Mouse (Mus musculus) neural tube, embryonic 12.5 days (tissue): ENCODE results near the gene Slc9a7. TPM values are rescaled to one million over a fixed set of nuclear protein-coding genes. Genes with fewer than 3 reads are reported as not detected.

Source experiments
- ATAC-seq: fragments of 200-750 bp; cut with Nextera tagmentation; 2 replicates; pipeline ENCODE4 v1.8.0; 2017; ENCODE audit warnings: low read depth, mild to moderate bottlenecking, moderate TSS enrichment, moderate library complexity; ENCODE audit not compliant: low FRiP score
- H3K27ac ChIP-seq: fragments of 300-500 bp; sonication (generic); 2 replicates; pipeline ENCODE4 v1.5.1; 2016
- H3K27me3 ChIP-seq: fragments of 300-500 bp; sonication (generic); replicated peaks from 2 replicates; pipeline ENCODE4 v1.6.1; 2016; ENCODE audit warnings: mild to moderate bottlenecking
- H3K36me3 ChIP-seq: fragments of 300-500 bp; sonication (generic); 2 replicates; pipeline ENCODE4 v1.6.1; 2016; ENCODE audit warnings: mild to moderate bottlenecking
- H3K4me1 ChIP-seq: fragments of 300-500 bp; sonication (generic); 2 replicates; pipeline ENCODE4 v1.6.1; 2016
- H3K4me2 ChIP-seq: fragments of 300-500 bp; sonication (generic); replicated peaks from 2 replicates; pipeline ENCODE4 v1.6.1; 2016; ENCODE audit warnings: mild to moderate bottlenecking
- H3K4me3 ChIP-seq: fragments of 300-500 bp; sonication (generic); 2 replicates; pipeline ENCODE4 v1.5.1; 2016
- H3K9ac ChIP-seq: fragments of 300-500 bp; sonication (generic); 2 replicates; pipeline ENCODE4 v1.6.1; 2016; ENCODE audit warnings: mild to moderate bottlenecking
- H3K9me3 ChIP-seq: fragments of 300-500 bp; sonication (generic); 2 replicates; pipeline ENCODE4 v1.6.1; 2016; ENCODE audit warnings: mild to moderate bottlenecking
- WGBS: fragments of 180-500 bp; shearing (Covaris S2); methylation state at CpG from one replicate; pipeline ENCODE4 v1.1.7; 2016; 5-methylcytosine and 5-hydroxymethylcytosine counted together
- polyA plus RNA-seq: library from polyadenylated mRNA; unstranded; fragments of >200 nt; fragmentation: Nextera tagmentation; extraction: Ambion mirVana; gene quantifications from 2 replicates; pipeline ENCODE4 v1.2.1, GENCODE M21; 2016

Slc9a7 gene
- polyA plus RNA-seq, 1 experiment from 2014 or later: 5.0 TPM

DNA sequence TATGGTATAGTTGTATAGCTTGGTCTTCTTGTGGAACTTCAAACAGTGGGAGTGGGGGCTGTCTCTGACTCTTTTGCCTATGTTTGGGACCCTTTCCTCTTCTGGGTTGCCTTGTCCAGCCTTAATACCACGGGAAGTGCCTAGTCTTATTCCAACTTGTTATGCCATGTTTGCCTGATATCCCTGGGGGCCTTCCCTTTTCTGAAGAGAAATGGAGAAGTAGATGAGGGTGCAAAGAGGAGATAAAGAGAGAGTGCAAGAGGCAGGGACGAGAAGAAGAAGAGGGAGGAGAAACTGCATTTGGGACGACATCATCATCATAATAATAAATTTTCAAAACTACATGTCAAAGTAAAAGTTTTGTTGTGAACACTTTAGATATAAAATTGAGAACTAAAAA is 21.6 kb downstream of the Slc9a7 start:
- H3K27ac ChIP-seq: no peak overlapping the region
- 86% methylated on average over 3 of the region's 3 CpGs for WGBS
- no peak for ATAC-seq

DNA sequence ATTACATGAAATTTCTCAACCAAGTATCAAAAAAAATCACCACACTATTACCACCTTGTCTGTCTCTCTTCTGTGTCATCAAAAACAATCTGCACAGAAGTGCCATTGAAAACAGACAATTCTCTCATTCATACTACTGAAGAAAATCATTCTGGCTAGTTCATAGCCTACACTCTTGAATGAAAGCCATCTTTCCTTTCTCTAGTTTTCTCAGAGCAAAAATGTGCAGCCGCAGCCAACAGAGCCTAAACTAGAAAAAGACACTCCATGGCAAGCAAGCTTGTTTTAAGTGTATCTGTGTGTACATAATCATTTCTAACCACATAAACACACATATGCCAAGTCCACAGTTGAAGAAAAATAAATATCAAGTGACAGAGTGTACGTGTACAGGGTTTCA is 27.2 kb downstream of the Slc9a7 start:
- H3K36me3 ChIP-seq: no peaks in the 10 kb centered on the region
- no peak overlapping the region for H3K27ac ChIP-seq
- H3K27me3 ChIP-seq: no peaks in the 10 kb centered on the region
- H3K4me1 ChIP-seq: no peaks in the 10 kb centered on the region
- H3K9ac ChIP-seq: no peak overlapping the region
- no peak overlapping the region for H3K4me3 ChIP-seq
- no peak for ATAC-seq
- H3K9me3 ChIP-seq: no peaks in the 10 kb centered on the region
- 82% methylated on average over 2 of the region's 2 CpGs for WGBS
- H3K4me2 ChIP-seq: no peak overlapping the region

More for the DNA sequence above, 21.6 kb downstream of the Slc9a7 start:
- Histone ChIP-seq H3K4me3 (no peak overlapping the region), H3K4me2 (no peak overlapping the region), H3K4me1 (no peaks in the 10 kb centered on the region), H3K9me3 (no peaks in the 10 kb centered on the region), H3K9ac (no peak overlapping the region), H3K36me3 (no peaks in the 10 kb centered on the region), H3K27me3 (no peaks in the 10 kb centered on the region)

DNA sequence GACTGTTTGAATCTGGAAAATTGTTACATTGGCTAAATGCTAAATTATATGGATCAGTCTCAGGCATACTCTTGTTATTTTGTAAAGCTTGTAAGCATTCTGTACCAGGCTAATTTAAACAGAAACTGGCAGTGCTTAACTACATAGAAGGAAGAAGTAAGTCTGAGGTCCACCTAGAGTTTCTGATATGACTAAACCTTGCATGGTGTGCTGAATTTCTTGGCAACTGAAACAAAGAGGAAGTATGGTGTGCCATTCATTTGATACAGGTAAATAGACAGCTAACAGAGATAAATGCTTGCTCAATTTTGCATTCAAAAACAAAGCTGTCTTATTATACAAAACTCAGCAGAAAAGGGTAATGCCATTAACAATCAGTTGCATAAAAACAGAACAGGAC is 63.5 kb downstream of the Slc9a7 start:
- Histone ChIP-seq H3K4me2 (no peak overlapping the region), H3K36me3 (no peaks in the 10 kb centered on the region), H3K4me1 (no peaks in the 10 kb centered on the region), H3K27ac (no peak overlapping the region), H3K9ac (no peak overlapping the region), H3K4me3 (no peak overlapping the region), H3K27me3 (no peaks in the 10 kb centered on the region), H3K9me3 (no peaks in the 10 kb centered on the region)
- ATAC-seq: no peak

DNA sequence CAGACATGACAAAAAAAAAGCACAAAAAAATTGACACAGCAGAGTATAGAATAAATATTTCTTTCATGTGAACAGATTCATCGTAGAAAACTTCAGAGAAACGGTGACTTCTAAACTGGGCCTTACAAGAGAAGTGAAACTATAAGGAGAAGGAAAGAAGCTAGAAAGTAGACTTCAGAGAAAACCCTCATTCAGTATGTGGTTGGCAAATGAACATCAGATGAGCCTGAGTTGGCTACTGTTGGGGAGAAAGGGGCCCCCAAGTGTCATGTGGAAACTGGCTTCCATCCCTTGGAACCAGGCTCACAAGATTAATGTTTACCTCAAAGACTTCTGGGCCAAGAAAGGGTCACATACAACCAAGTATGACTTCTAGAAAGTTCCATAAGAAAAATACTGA is 70.1 kb downstream of the Slc9a7 start:
- WGBS: 90% methylated on average over 2 of the region's 2 CpGs
- ATAC-seq: no peak
- Histone ChIP-seq H3K9ac (no peak overlapping the region), H3K4me2 (no peak overlapping the region), H3K36me3 (no peaks in the 10 kb centered on the region), H3K27ac (no peak overlapping the region), H3K4me3 (no peak overlapping the region), H3K4me1 (no peaks in the 10 kb centered on the region), H3K9me3 (no peaks in the 10 kb centered on the region), H3K27me3 (no peaks in the 10 kb centered on the region)

DNA sequence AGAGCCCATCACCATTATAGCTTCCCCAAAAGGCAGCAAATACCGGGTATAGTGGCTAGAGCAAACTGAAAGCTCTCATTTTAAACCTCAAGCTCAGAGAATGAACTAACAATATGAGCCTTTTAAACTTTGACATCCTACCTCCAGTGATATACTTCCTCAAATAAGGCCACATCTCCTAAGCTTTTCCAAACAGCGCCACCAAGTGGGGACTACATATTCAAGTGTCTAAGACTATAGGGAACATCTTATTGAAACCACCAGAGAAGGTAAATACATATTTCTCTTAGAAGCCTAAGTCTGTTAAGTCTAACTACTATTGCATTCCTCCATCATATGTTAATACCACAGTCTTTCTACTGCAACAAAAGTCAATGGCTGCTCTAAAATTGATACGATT is 106.0 kb downstream of the Slc9a7 start:
- H3K4me3 ChIP-seq: no peak overlapping the region
- ATAC-seq: no peak
- 73% methylated on average over 3 of the region's 3 CpGs for WGBS

DNA sequence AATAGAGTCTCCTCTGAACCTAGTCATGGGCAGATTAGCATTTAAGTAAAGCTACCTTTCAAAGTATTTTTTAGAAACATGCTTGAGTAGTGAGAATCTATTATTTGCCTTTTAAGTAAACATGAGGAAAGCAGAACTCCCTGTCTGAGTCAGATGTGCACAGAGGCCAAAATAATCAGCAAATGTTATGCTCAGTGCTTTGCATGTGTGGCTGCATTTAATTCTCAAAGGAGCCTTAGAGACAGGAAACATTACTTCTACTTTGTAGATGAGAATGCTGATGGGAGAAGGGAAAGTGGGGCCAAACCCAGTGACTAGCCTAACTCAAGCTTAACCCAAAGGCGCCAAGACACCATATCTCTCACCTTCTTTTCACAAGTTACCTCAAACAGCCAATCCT is 114.8 kb downstream of the Slc9a7 start:
- no peak overlapping the region for H3K4me3 ChIP-seq
- no peaks in the 10 kb centered on the region for H3K9me3 ChIP-seq
- H3K4me1 ChIP-seq: no peaks in the 10 kb centered on the region
- 100% methylated on average over 1 of the region's 1 CpGs for WGBS
- H3K4me2 ChIP-seq: no peak overlapping the region
- H3K27ac ChIP-seq: no peak overlapping the region
- no peaks in the 10 kb centered on the region for H3K27me3 ChIP-seq
- no peak overlapping the region for H3K9ac ChIP-seq
- ATAC-seq: no peak
- H3K36me3 ChIP-seq: no peaks in the 10 kb centered on the region

More for the DNA sequence above, 106.0 kb downstream of the Slc9a7 start:
- Histone ChIP-seq H3K9me3 (no peaks in the 10 kb centered on the region), H3K9ac (no peak overlapping the region), H3K27me3 (no peaks in the 10 kb centered on the region), H3K36me3 (no peaks in the 10 kb centered on the region), H3K4me2 (no peak overlapping the region), H3K4me1 (no peaks in the 10 kb centered on the region), H3K27ac (no peak overlapping the region)

DNA sequence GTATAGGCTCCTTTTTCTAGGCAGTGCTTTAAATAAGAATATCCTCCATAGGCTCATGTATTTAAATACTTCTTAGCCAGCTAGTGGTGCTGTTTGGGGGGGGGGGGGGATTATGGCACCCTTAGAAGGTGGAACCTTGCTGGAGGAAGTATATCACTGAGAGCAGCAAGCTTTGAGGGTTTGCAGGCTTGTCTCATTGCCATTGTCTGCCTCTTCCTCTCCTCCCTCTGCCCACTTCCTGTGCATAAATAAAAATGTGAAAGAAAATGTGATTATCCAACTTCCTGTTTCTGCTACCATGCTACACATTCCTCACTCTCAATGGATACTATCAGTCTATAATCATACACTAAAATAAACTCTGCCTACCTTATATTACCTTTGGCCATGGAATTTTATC is 123.2 kb downstream of the Slc9a7 start:
- ATAC-seq: no peak
- H3K4me2 ChIP-seq: no peak overlapping the region
- H3K9ac ChIP-seq: no peak overlapping the region
- H3K27me3 ChIP-seq: no peaks in the 10 kb centered on the region
- H3K36me3 ChIP-seq: no peaks in the 10 kb centered on the region
- H3K4me3 ChIP-seq: no peak overlapping the region
- H3K4me1 ChIP-seq: no peaks in the 10 kb centered on the region
- H3K9me3 ChIP-seq: no peaks in the 10 kb centered on the region
- no peak overlapping the region for H3K27ac ChIP-seq

DNA sequence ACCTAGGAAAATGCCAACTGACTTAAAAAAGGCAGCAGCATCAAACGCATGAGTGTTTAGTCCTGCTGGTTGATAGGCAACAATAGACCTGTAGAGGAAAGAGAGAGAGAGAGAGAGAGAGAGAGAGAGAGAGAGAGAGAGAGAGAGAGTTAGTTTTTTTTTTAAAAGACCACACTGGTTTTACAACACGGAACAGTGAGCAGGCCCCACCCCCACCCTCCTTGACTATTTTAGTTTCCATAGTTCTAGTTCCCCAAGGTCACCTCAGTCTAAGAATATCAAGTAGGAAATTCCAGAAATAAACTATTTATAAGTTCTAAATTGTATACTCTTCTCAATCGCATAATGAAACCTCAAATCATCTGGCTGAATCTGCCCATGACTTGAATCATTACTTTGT is 126.6 kb downstream of the Slc9a7 start:
- H3K36me3 ChIP-seq: no peaks in the 10 kb centered on the region

DNA sequence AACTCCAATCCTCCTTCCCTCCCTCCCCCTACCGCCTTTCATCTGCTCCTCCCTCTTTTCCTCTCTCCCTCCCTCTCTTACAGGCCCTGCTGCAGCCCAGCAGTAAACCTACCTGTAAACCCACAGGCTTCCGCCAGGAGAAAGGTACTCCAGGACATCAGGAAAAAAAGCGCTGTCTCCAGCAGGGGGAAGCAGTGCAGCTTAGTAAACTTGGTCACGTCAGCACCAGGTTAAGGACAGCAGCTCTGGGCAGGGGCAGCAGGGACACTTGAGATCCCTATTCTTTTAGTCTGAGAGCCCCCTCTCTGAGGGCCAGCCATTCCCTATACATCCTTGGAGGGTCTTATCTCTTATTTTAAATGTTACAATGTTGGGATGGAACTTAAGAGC is 129.3 kb downstream of the Slc9a7 start:
- no peak overlapping the region for H3K4me2 ChIP-seq
- H3K9me3 ChIP-seq: no peaks in the 10 kb centered on the region
- ATAC-seq: 0 out of 2 replicates have a peak, but pooled peaks have one; percentile 61
- no peaks in the 10 kb centered on the region for H3K4me1 ChIP-seq
- WGBS: 15% methylated on average over 4 of the region's 4 CpGs
- no peak overlapping the region for H3K4me3 ChIP-seq
- H3K27ac ChIP-seq: no peak overlapping the region
- no peak overlapping the region for H3K9ac ChIP-seq
- no peaks in the 10 kb centered on the region for H3K27me3 ChIP-seq
- no peaks in the 10 kb centered on the region for H3K36me3 ChIP-seq

More for the DNA sequence above, 126.6 kb downstream of the Slc9a7 start:
- Histone ChIP-seq H3K4me3 (no peak overlapping the region), H3K4me1 (no peaks in the 10 kb centered on the region), H3K4me2 (no peak overlapping the region), H3K27me3 (no peaks in the 10 kb centered on the region), H3K9me3 (no peaks in the 10 kb centered on the region), H3K9ac (no peak overlapping the region), H3K27ac (no peak overlapping the region)
- ATAC-seq: no peak
- WGBS: 74% methylated on average over 3 of the region's 3 CpGs

DNA sequence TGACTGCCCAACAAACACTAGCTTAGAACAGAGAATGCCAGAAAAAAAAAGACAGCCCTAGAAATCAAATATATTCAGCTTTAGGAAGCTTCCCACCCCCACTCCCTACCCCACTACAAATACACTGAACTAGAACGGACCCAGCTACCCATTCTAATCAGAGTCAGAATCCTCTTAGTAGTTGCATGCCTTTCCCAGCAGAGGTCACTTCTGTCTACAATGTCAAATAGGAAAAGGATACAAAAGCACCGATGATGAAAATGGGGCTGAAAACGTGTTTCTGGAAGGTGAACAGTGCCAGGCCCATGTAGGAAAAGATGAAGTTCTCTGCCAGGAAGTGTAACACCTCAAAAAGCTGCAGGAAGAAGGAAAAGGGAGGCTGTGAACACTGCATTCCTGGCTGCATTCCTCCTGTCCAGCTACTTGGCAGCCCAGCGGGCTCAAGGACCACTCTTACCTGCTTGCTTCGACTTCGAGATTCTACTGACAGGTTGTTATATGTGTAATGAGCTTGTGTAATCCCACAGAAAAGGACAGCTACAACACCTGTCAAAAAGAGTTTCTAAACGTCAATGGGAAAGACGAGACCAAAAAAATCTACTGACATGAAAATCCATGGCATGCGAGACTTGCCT is 129.8 kb downstream of the Slc9a7 start:
- Histone ChIP-seq H3K9ac (no peak overlapping the region), H3K27me3 (no peaks in the 10 kb centered on the region), H3K4me1 (no peaks in the 10 kb centered on the region), H3K4me3 (no peak overlapping the region), H3K4me2 (no peak overlapping the region), H3K9me3 (no peaks in the 10 kb centered on the region), H3K36me3 (no peaks in the 10 kb centered on the region), H3K27ac (no peak overlapping the region)
- no peak for ATAC-seq
- 55% methylated on average over 9 of the region's 9 CpGs for WGBS

DNA sequence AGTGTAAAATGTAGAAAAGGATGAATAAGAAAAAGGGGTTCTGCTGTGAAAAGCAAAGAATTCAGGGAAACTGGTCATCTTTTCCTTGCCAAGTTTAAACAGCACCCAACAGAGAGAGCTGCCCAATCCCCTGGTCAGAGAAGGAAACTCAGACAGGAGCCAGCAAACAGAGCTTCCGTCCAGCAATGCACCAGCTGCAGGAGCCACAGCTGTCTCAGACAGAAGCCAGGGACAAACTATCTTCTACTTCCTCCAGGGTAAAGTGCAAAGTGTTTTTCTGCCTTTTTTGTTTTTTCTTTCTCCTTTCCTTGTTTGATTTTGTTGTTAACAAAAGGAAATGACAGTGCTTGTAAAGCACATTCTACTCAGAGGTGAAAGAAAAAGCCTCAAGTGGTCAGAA is 131.3 kb downstream of the Slc9a7 start:
- ATAC-seq: no peak
- Histone ChIP-seq H3K27me3 (no peaks in the 10 kb centered on the region), H3K4me2 (no peak overlapping the region), H3K27ac (no peak overlapping the region), H3K36me3 (no peaks in the 10 kb centered on the region), H3K4me1 (no peaks in the 10 kb centered on the region), H3K9me3 (no peaks in the 10 kb centered on the region), H3K9ac (no peak overlapping the region), H3K4me3 (no peak overlapping the region)
- 71% methylated on average over 1 of the region's 1 CpGs for WGBS

DNA sequence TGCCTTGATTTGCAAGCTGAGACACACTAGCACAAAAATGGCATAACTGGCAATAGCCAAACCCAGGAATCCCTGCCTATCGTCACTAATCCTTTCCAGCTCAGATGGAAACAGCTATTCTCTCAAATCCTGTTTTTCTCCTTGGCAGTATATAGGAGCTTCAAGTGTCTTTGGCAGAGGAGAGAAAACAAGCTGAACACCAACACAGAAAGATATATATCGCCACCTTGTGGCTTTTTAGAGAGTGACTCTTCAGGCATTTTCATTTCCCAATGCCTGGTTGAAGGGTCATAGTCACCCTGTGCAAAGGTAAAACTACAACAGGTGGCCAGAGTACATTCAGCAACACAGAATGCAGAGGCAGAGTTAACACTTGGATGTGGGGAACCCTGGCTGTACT is 134.1 kb downstream of the Slc9a7 start:
- Histone ChIP-seq H3K4me3 (no peak overlapping the region), H3K36me3 (no peaks in the 10 kb centered on the region), H3K9ac (no peak overlapping the region), H3K27ac (no peak overlapping the region), H3K4me1 (no peaks in the 10 kb centered on the region), H3K27me3 (no peaks in the 10 kb centered on the region), H3K9me3 (no peaks in the 10 kb centered on the region), H3K4me2 (no peak overlapping the region)
- no peak for ATAC-seq
- WGBS: 29% methylated on average over 2 of the region's 2 CpGs

DNA sequence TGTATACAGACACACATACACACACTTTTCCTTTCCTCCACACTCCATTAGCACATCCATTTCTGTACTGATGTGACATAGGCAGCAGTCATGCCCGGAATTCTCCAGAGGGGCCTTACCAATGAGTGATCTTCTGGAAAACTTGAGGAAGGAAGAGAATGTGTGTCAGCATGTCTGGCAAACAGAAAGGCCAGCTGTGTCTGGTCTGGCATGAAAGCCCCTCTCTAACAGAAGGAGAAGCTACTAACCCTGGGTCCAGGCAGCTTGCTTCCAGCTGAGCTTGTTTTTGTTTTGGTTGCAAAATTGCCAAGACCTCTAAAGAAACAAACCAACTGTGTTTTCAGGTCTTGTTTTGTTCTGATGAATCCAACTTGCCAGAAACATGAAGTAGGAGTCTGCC is 162.1 kb downstream of the Slc9a7 start:
- no peaks in the 10 kb centered on the region for H3K4me1 ChIP-seq
- no peak overlapping the region for H3K4me2 ChIP-seq
- no peak overlapping the region for H3K27ac ChIP-seq
- H3K36me3 ChIP-seq: no peaks in the 10 kb centered on the region
- H3K9ac ChIP-seq: no peak overlapping the region
- no peak for ATAC-seq
- WGBS: 81% methylated on average over 1 of the region's 1 CpGs
- no peaks in the 10 kb centered on the region for H3K27me3 ChIP-seq
- no peaks in the 10 kb centered on the region for H3K9me3 ChIP-seq
- H3K4me3 ChIP-seq: no peak overlapping the region
